Mouse (Mus musculus) limb, embryonic 14.5 days (tissue): ENCODE measurements around the gene Ndufs7. TPM values are rescaled to one million over a fixed set of nuclear protein-coding genes. Genes with fewer than 3 reads are reported as not detected.
A peak's percentile ranks its signal among the peaks of the same experiment; 100 is the strongest.

Experiments
- ATAC-seq: fragments of 200-750 bp; cut with Nextera tagmentation; 2 replicates; pipeline ENCODE4 v1.8.0; 2017; ENCODE audit warnings: low read depth, moderate number of reproducible peaks, moderate TSS enrichment; ENCODE audit not compliant: low FRiP score
- DNase-seq: peaks from one replicate; pipeline ENCODE4 v3.0.0-alpha.2; 2015; ENCODE audit warnings: low spot score
- H3K27ac ChIP-seq: fragments of 300-500 bp; sonication (generic); replicated peaks from 2 replicates; pipeline ENCODE4 v1.5.1; 2014; ENCODE audit warnings: low read depth, mild to moderate bottlenecking, low read length, moderate library complexity, mixed read lengths
- H3K27me3 ChIP-seq: fragments of 300-500 bp; sonication (generic); 2 replicates; pipeline ENCODE4 v1.6.1; 2014; ENCODE audit warnings: low read length, mixed read lengths; ENCODE audit not compliant: control insufficient read depth, insufficient read depth
- H3K36me3 ChIP-seq: fragments of 300-500 bp; sonication (generic); 2 replicates; pipeline ENCODE4 v1.6.1; 2014; ENCODE audit warnings: mild to moderate bottlenecking, low read length, moderate library complexity, mixed read lengths; ENCODE audit not compliant: control insufficient read depth, insufficient read depth
- H3K4me1 ChIP-seq: fragments of 300-500 bp; sonication (generic); 2 replicates; pipeline ENCODE4 v1.6.1; 2014; ENCODE audit warnings: antibody characterized with exemption, low read length, mixed read lengths; ENCODE audit not compliant: control insufficient read depth, insufficient read depth
- H3K4me2 ChIP-seq: fragments of 300-500 bp; sonication (generic); replicated peaks from 2 replicates; pipeline ENCODE4 v1.6.1; 2014; ENCODE audit warnings: low read depth, mild to moderate bottlenecking, low read length, moderate library complexity; ENCODE audit not compliant: severe bottlenecking
- H3K4me3 ChIP-seq: fragments of 300-500 bp; sonication (generic); replicated peaks from 2 replicates; pipeline ENCODE4 v1.5.1; 2014; ENCODE audit warnings: low read length
- H3K9ac ChIP-seq: fragments of 300-500 bp; sonication (generic); 2 replicates; pipeline ENCODE4 v1.6.1; 2014; ENCODE audit warnings: mild to moderate bottlenecking, low read depth, low read length, moderate library complexity; ENCODE audit not compliant: severe bottlenecking
- H3K9me3 ChIP-seq: fragments of 300-500 bp; sonication (generic); 2 replicates; pipeline ENCODE4 v1.6.1; 2016; ENCODE audit warnings: low read length; ENCODE audit not compliant: control insufficient read depth
- POLR2A ChIP-seq: fragments of 200-500 bp; IDR thresholded peaks from 2 replicates; pipeline ENCODE4 v1.8.0; 2012; ENCODE audit warnings: inconsistent platforms, mild to moderate bottlenecking, moderate library complexity, borderline replicate concordance; ENCODE audit not compliant: insufficient read depth, insufficient read length; ENCODE audit errors: extremely low read depth
- WGBS: fragments of 180-500 bp; shearing (Covaris S2); extraction: QIAGEN DNeasy Blood & Tissue Kit; methylation state at CpG from one replicate; pipeline ENCODE4 v1.1.7; 2014; 5-methylcytosine and 5-hydroxymethylcytosine counted together
- polyA plus RNA-seq, 2 experiments: library from polyadenylated mRNA; depleted of rRNA in 1 of 2; stranded (reverse) in 1 of 2; unstranded in 1 of 2; fragments of >200 nt; fragmentation: Nextera tagmentation in 1 of 2; extraction: Ambion mirVana in 1 of 2; gene quantifications; 2 replicates each; pipeline versions ENCODE4 v1.2.1 to v1.2.3; 2012 to 2014

Ndufs7 gene
- polyA plus RNA-seq, 2 experiments: 338 to 366 TPM

DNA sequence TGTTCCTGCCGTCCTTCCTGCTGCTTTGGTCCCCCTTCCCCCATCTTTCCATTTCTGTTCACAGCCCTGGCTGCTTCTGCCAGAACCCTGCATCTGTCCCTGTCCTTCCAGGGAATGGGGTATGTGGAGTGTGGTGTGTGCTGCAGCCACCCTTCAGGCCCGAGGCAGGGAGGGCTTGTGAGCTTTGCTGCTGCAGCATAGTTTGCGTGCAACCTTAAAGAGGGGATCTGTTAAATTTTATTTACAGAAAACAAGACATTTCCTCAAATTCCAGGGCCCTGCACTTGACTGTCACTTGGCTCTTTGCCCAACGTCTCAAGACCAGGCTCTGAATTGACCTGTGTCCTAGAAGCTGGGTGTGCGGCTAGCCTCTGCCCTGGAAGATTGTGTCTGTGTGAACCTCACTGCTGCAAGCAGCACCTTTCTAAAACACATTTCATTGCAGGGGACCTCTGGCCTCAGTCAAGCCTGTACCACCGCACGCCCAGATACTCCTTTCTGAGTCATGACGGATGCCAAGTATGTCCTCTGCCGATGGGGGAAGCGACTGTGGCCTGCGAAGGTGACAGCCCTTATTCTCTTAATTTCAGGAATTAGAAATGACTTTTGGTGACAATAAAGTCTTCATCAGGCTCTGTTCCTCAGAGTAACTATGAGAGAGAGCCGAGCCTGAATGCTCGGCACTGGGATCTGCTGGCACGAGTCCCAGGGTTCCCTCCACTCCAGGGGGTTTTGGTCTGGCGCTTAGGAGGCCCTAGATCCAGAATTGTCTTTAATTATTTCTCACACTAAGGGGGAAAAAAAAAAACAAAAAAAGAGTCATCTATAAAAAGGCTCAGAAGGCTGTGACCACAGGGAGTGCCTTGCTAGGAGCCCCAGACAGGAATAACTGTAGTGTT is 20.8 kb upstream of the Ndufs7 start:
- DNase-seq (peak; percentile 18), ATAC-seq (no peak)
- Histone ChIP-seq H3K27me3 (no peaks in the 10 kb centered on the region), H3K27ac (peak overlapping the region; percentile 92; the same call in 1 of the 2 replicates), H3K36me3 (peaks cover 41% of the 10 kb centered on the region), H3K4me2 (peak overlapping the region; percentile 93), H3K4me1 (peaks cover 29% of the 10 kb centered on the region), H3K9me3 (no peaks in the 10 kb centered on the region), H3K4me3 (peak overlapping the region; percentile 91), H3K9ac (peak overlapping the region; percentile 91)
- TF ChIP-seq POLR2A: no peak
- whole genome bisulfite sequencing: 50% methylated on average over 15 of the region's 15 CpGs

DNA sequence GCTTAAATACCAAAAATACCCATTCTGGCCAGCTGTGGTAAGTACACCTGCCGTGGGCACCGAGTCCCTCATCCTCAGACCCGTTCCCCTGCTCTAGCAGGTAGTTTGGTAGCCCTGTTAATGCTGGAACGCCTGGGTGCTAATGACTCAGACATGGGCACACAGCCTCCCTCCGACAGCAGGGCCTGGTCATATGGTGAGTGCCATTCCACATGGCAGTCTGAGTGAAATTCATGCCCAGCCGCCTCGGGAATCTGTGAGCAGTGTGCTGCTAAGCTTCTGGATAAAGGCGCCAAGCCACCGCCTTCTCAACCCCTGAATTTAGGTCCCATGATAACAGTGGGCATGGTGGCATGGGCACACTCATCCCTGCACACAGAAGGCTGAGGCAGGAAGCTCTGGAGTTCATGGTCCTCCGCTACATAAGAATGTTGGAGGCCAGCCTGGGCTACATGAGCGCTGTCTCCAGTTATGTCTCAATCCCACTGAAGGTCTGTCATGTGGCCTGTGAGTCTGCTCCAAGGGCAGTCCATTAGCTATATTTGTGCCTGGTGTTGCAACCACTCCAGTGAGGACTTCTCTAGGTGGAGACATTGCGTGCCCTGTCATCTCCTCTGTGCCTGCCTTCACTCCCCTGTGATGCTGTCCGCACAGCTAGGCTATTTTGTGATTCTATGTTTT is 12.6 kb upstream of the Ndufs7 start:
- no peak overlapping the region for H3K4me2 ChIP-seq
- ATAC-seq (no peak), DNase-seq (no peak)
- H3K4me3 ChIP-seq: no peak overlapping the region
- no peaks in the 10 kb centered on the region for H3K9me3 ChIP-seq
- H3K27ac ChIP-seq: no peak overlapping the region
- no peaks in the 10 kb centered on the region for H3K27me3 ChIP-seq
- H3K36me3 ChIP-seq: peaks cover 100% of the 10 kb centered on the region
- no peaks in the 10 kb centered on the region for H3K4me1 ChIP-seq
- 94% methylated on average over 13 of the region's 13 CpGs for WGBS
- no peak overlapping the region for H3K9ac ChIP-seq
- TF ChIP-seq POLR2A: no peak

DNA sequence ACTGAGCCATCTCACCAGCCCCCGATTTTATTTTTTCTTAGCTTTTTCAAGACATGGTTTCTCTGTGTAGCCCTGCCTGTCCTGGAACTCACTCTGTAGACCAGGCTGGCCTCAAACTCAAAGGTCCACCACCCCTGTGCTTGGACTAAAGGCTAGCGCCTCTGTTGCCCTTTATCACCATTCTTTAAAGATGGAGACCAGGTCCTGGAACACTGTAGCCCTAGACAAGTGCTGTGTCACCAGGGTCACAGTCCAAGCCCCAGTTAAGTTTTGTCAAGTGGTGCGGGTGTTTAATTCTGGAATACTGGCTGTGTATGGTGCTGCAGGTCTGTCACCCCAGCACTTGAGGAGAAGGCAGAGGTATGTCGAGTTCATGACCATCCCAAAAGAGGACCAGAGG is 11.9 kb upstream of the Ndufs7 start:
- no peak for ATAC-seq
- Histone ChIP-seq H3K4me2 (no peak overlapping the region), H3K36me3 (peaks cover 100% of the 10 kb centered on the region), H3K27me3 (no peaks in the 10 kb centered on the region), H3K4me3 (no peak overlapping the region), H3K27ac (no peak overlapping the region), H3K4me1 (no peaks in the 10 kb centered on the region), H3K9me3 (no peaks in the 10 kb centered on the region), H3K9ac (no peak overlapping the region)
- no peak for DNase-seq
- 89% methylated on average over 4 of the region's 4 CpGs for WGBS
- no peak for TF ChIP-seq POLR2A

DNA sequence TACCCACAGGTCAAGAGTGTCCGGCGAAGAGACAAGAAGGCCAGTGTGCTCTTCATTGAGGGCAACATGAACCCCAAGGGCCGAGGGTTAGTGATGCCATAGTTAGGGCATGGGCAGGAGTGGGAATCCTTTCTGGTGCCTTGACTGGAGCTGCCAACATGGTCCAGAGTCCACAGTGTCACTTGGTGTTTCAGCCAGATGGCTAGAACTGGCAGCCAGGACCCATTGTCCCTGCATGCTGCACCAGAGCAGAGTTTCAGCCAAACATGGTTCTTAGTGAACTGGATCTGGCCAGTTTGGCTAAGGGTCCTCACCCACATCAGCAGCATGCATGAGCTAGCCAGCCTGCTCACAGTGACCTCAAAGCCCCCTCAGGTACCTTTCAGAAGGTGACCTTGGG is 10.6 kb upstream of the Ndufs7 start:
- WGBS: 84% methylated on average over 3 of the region's 3 CpGs
- TF ChIP-seq POLR2A: no peak
- Histone ChIP-seq H3K9ac (no peak overlapping the region), H3K9me3 (no peaks in the 10 kb centered on the region), H3K4me1 (no peaks in the 10 kb centered on the region), H3K27me3 (no peaks in the 10 kb centered on the region), H3K4me3 (no peak overlapping the region), H3K27ac (no peak overlapping the region), H3K4me2 (no peak overlapping the region), H3K36me3 (peaks cover 100% of the 10 kb centered on the region)
- DNase-seq (no peak), ATAC-seq (no peak)

DNA sequence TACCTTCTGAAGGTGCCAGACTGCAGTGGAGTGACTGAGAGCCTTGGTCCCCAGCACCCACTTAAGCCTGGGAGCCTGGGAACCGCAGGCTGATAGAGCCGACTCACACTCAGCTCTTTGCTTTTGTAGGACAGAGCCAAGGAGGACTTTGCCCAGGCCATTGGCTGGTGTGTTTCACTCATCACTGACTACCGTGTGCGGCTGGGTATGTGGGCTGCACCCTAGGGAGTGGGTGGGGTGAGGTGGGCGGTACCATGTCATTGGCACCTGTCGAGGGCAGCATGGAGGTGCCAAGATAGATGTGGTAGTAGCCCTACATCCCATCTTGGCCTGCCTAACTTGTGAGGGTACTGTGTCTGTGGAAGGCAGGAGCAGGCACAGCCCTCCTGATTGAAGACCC is 9.1 kb upstream of the Ndufs7 start:
- TF ChIP-seq POLR2A: no peak
- DNase-seq (no peak), ATAC-seq (no peak)
- H3K4me3 ChIP-seq: no peak overlapping the region
- no peaks in the 10 kb centered on the region for H3K4me1 ChIP-seq
- no peak overlapping the region for H3K27ac ChIP-seq
- H3K9ac ChIP-seq: no peak overlapping the region
- H3K27me3 ChIP-seq: no peaks in the 10 kb centered on the region
- H3K9me3 ChIP-seq: no peaks in the 10 kb centered on the region
- WGBS: 93% methylated on average over 6 of the region's 6 CpGs
- H3K4me2 ChIP-seq: no peak overlapping the region
- peaks cover 100% of the 10 kb centered on the region for H3K36me3 ChIP-seq
